Mouse (Mus musculus) cerebellum, postnatal 36 days (tissue): ENCODE results near the gene Nkiras2.
A peak's percentile ranks its signal among the peaks of the same experiment; 100 is the strongest.
"Not testable (repeated sequence)": the region's sequence is repeated elsewhere in the genome, so short reads cannot be mapped to it uniquely, and the experiment has no call there.

Experiments
- DNase-seq, 2 experiments: peaks; one replicate each; pipeline ENCODE4 v3.0.0; 2021 to 2022; ENCODE audit warnings: mixed read lengths in 2 of 2

Gene Nkiras2

DNA sequence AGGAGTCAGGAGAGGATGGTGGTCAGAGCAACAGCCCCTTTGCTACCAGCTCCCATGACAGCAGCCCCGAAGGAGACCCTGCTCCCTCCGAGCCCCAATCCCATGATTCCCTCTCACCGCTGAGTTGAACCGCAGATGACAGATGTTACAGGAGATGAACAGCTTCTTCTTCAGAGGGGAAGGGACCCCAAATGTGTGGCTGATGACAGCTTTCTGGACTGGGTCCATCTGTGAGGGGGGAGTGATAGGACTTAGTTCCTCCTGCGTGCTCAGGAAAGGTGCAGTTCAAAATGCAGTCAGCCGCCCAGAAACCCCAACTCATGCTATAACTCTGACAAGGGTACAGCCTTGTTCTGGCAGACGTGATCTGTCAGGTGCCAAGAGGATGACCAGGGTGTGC is 15.5 kb downstream of the Nkiras2 start:
- DNase-seq: no peak

GRCm38 (mm10) chr11:100640159-100640906 is 21.3 kb downstream of the Nkiras2 start:
- DNase-seq: peak; percentile 57 to 61

DNA sequence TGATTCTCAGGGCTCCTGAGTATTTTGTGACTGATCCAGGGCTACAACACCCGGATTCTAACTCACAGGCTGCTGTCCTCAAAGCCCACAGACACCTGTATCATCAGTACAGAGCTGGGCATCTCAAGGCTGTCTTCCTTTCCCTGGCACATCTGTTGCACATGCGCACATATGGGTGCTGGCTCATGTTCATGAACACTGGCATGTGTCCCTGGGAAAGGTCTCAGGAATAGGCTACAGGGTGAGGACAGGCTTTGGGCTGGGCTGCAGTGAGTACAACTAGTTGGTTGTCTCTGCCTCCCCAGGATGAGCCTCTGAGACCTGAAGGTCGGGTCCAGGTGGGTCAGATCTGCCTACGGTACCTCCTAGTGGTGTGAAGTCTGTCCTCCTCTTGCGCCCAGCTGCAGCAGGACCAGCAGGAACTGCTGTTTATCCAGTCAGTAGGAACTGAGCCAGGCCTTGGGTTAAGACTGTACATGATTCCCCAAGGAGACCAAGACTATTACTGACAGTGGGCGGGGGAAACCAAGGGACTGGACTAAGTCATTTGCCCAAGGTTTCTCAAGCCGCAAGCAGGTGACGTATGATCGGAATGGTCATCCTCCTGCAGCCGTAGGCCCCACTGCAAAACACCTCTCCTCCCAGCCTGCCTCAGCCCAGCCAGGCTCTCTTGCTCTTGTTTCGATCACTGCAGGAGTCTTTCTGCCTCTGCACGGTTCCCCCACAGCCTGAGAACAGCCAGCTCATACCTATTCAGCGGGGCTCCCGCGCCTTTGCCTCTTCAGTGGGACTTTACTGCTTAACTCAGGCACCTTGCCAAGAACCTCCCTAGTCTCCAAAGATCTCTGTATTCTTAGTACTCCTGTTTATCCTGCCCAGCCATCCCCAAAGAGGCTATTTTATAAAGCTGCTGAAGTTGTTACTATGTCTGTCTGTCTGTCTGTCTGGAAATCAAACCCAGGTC is 24.9 kb downstream of the Nkiras2 start:
- DNase-seq: no peak

DNA sequence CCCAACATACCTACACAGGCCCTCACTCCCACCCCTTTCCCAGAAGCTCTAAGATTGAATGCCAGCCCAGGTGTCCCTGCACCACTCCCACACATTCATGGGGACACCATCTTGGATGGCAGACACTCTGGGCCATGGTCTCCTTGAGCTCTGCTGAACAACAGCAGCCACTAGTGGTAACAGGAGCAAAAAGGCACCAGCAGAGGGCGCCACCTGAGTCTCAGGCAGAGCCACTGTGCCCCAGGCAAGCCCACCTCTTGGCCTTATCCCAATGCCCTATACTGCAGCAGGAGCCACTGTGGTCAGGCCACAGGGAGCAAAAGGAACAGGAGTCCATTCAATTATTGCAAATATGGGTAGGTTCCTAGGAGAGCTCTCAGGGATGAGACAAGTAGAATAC is 27.2 kb downstream of the Nkiras2 start:
- DNase-seq: peak in 1 of 2 experiments; percentile 31

DNA sequence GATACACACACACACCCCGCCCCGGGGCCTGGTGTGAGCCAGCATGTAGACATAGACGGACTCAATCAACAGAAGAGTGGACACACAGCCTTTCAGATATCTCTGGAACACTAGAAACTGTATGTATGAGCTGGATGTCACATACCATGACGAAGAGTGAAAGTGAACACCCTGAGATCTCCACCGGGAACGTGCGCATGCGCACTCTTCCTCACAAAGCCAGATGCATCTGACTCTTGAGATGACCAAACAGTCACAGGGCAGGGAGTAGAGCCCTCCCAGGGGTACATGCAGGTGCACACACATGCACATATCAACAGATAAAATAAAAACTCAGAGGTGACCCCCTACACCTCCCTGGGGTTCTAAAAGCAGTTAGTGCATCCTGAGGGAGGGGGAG is 29.4 kb downstream of the Nkiras2 start:
- DNase-seq: no peak

- DNase-seq: no peak
Observed at GRCm38 (mm10) chr11:100651205-100651604, 32.2 kb downstream of the Nkiras2 start.

- DNase-seq: no peak
Observed at GRCm38 (mm10) chr11:100651748-100652147, 32.7 kb downstream of the Nkiras2 start.

- not testable (repeated sequence) for DNase-seq
Observed at GRCm38 (mm10) chr11:100655589-100655988, 36.5 kb downstream of the Nkiras2 start.

- peak; percentile 12 to 21 for DNase-seq
Observed at GRCm38 (mm10) chr11:100656458-100656857, 37.4 kb downstream of the Nkiras2 start.

DNA sequence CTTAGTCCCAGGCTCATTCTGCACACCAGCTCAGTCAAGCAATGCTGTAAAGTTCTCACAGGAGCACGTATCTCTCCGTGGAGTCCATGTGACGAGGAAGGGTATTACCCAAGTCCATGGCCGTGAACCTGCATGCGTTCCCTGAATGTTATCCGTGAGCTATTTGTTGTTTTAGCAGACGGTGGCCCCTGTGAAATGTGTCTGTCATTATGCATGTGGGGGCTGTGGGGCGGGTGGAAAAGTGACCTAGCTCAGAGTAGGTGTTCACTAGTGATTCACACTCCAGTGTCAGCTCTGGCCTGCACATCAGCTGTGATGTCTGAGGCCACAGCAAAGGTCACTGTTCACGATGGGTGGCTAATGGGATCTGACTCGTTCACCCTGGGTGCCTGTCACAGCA is 40.8 kb downstream of the Nkiras2 start:
- no peak for DNase-seq

GRCm38 (mm10) chr11:100671049-100671448 is 52.0 kb downstream of the Nkiras2 start:
- DNase-seq: no peak

GRCm38 (mm10) chr11:100671956-100672355 is 52.9 kb downstream of the Nkiras2 start:
- DNase-seq: peak in 1 of 2 experiments; percentile 22

GRCm38 (mm10) chr11:100673169-100673568 is 54.1 kb downstream of the Nkiras2 start:
- DNase-seq: peak; percentile 14 to 30
